Mouse (Mus musculus) lung, postnatal 0 days (tissue): ENCODE measurements at regions not wholly inside any gene's neighbourhood (a gene's known extent, or its start where the extent isn't known, plus 50 kb on each side); places are given as distances from the start of the nearest gene placed in this dataset.

Experiments
- CTCF ChIP-seq: IDR thresholded peaks from 2 replicates; pipeline ENCODE4 v1.5.1; 2016; ENCODE audit warnings: antibody characterized with exemption, mild to moderate bottlenecking
- EP300 ChIP-seq: IDR thresholded peaks from 2 replicates; pipeline ENCODE4 v1.6.1; 2016; ENCODE audit warnings: antibody characterized with exemption, mild to moderate bottlenecking, control low read depth

GRCm38 (mm10) chr1:75925046-75925445, 379.0 kb downstream of the Slc4a3 start:
- TF ChIP-seq EP300, result no peak
- TF ChIP-seq CTCF, result no peak
